Mouse (Mus musculus): ENCODE measurements around the gene Hoxa3. TPM values are rescaled to one million over a fixed set of nuclear protein-coding genes. Genes with fewer than 3 reads are reported as not detected.

The Hoxa3 gene
- polyA plus RNA-seq, 1 experiment from 2014 or later, result 2.2 TPM

DNA sequence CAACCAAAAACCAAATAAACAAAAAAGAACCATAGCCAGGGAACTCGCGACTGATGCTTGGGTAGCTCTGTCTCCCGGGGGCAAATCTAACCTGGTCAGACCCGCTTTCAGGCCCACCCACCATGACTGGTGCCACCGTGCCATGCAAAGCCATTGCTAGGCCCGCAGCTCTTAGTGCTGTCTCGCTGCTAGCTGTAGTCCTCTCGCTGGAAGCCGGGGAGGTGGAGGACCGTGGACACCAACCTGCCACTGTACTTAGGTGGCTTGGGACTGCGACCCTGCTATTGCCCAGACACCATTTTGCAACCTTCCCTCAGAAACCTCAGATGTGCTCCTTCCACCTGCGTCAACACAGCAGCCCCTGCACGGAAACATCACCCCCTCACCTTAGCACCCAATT, 1.2 kb downstream of the Hoxa3 start:
- no peak for ATAC-seq (replicated peaks; ENCODE audit: insufficient number of reproducible peaks, low FRiP score, low TSS enrichment)
- H3K9me3 ChIP-seq (replicated peaks; ENCODE audit: control insufficient read depth, low read length), result no peaks in the 10 kb centered on the region
- no peak overlapping the region for H3K9ac ChIP-seq (ENCODE audit: low read depth, low read length)
- no peak overlapping the region for H3K27ac ChIP-seq (ENCODE audit: low read depth, low read length)
- peak overlapping the region; percentile 24 for H3K4me2 ChIP-seq
- H3K4me3 ChIP-seq (ENCODE audit: low read depth, low read length), result peak overlapping the region; percentile 21
- H3K27me3 ChIP-seq (ENCODE audit: control insufficient read depth, insufficient read depth, low read length), result peaks cover 99% of the 10 kb centered on the region
- 3% methylated on average over 13 of the region's 13 CpGs for WGBS (ENCODE audit: insufficient replicate concordance)
- H3K36me3 ChIP-seq (ENCODE audit: control insufficient read depth, insufficient read depth, low read length), result no peaks in the 10 kb centered on the region
- H3K4me1 ChIP-seq (ENCODE audit: control insufficient read depth, insufficient read depth, low read length), result peaks cover 12% of the 10 kb centered on the region

DNA sequence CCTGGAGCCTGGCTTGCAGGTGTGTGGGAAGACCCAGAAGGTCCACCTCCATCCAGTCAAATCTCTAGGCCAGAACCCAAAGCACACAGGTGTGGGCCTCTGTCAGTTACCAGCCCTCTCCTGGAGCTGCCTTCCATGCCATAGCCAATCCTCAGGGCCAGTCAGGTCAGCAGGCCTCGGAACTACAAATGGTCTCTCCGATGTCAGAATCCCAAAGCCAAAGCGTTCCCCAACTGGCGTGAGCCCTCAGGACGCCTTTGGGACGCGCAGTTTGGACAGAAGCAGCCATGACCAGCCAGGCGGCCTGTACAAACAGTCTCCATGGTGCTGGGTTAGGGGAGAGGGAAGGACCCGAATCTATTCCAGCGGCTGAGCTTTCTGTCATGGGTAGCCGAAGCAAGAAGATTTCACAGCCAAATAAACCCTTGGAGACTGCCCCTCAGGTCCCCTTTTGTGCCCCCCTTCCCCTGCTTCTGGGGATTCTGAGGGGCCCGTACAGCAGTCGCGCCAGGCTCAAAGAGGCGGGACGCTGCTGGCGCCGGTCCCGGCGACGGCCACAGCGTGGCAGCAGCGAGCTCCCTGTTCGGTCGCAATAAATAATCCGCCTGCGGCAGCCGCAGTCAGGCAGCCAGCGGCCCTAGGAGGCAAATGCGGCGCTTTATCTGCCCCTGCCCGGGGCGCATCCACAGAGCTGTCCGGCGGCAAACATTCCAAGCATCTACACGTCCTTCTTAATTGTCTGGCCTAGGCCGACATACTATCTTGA, 1.8 kb downstream of the Hoxa3 start:
- H3K4me1 ChIP-seq (ENCODE audit: control insufficient read depth, insufficient read depth, low read length), result peaks cover 9% of the 10 kb centered on the region
- 2% methylated on average over 37 of the region's 37 CpGs for WGBS (ENCODE audit: insufficient replicate concordance)
- H3K27me3 ChIP-seq (ENCODE audit: control insufficient read depth, insufficient read depth, low read length), result peaks cover 99% of the 10 kb centered on the region

GRCm38 (mm10) chr6:52209685-52210046, 3.5 kb downstream of the Hoxa3 start:
- Histone ChIP-seq H3K4me2 (no peak overlapping the region), H3K4me1 (ENCODE audit: control insufficient read depth, insufficient read depth, low read length) (peaks cover 10% of the 10 kb centered on the region), H3K9ac (ENCODE audit: low read depth, low read length) (no peak overlapping the region), H3K9me3 (replicated peaks; ENCODE audit: control insufficient read depth, low read length) (no peaks in the 10 kb centered on the region), H3K4me3 (ENCODE audit: low read depth, low read length) (no peak overlapping the region), H3K27ac (ENCODE audit: low read depth, low read length) (no peak overlapping the region), H3K27me3 (ENCODE audit: control insufficient read depth, insufficient read depth, low read length) (peaks cover 99% of the 10 kb centered on the region), H3K36me3 (ENCODE audit: control insufficient read depth, insufficient read depth, low read length) (no peaks in the 10 kb centered on the region)
- 7% methylated on average over 12 of the region's 12 CpGs for WGBS (ENCODE audit: insufficient replicate concordance)
- no peak for ATAC-seq (replicated peaks; ENCODE audit: insufficient number of reproducible peaks, low FRiP score, low TSS enrichment)

More for the DNA sequence above, 1.8 kb downstream of the Hoxa3 start:
- Histone ChIP-seq H3K27ac (ENCODE audit: low read depth, low read length) (no peak overlapping the region), H3K9ac (ENCODE audit: low read depth, low read length) (no peak overlapping the region), H3K4me3 (ENCODE audit: low read depth, low read length) (peak overlapping the region; percentile 21; the same call in 1 of the 2 replicates), H3K9me3 (replicated peaks; ENCODE audit: control insufficient read depth, low read length) (no peaks in the 10 kb centered on the region), H3K4me2 (peak overlapping the region; percentile 24), H3K36me3 (ENCODE audit: control insufficient read depth, insufficient read depth, low read length) (no peaks in the 10 kb centered on the region)
- ATAC-seq (replicated peaks; ENCODE audit: insufficient number of reproducible peaks, low FRiP score, low TSS enrichment), result 0 out of 2 replicates have a peak, but pooled peaks have one; percentile 23

DNA sequence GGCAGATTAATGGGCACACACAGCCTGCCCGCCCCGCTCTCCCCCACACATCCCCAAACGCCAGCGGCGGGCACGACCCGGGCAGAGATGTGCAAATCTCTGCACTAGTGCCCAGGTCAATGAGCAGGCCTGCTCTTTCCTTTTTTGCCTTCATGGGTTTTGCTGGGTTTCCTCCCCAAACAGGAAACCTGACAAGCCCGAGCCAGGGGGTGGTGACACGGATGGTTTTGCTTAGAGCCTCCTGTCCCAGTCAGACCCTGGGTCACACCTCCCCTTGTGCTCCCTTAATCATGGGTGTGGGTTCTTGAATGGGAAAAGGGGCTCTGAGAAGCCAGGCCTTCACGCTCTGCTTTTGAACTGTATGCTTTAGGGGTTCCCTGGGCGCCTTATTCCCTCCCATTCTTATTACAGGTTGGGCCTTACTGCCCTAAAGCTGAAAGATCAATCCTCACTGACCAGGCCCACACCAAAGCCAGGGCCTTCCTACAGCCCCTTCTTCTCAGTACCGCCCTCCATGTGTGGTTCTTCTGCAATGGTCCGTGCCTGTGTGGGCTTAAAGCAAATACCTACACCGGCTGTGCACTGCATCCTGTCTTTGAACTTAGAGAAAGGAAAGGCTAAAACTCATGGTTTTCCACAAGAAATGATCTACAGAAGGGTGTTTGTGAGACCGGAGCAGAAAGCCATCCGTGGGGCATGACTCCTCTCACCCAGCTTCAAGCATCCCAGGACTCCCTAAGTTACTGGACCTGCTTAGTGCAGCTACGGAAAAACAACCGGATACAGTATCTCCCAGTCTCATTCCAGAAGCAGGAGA, 4.1 kb downstream of the Hoxa3 start:
- peaks cover 14% of the 10 kb centered on the region for H3K4me1 ChIP-seq (ENCODE audit: control insufficient read depth, insufficient read depth, low read length)

DNA sequence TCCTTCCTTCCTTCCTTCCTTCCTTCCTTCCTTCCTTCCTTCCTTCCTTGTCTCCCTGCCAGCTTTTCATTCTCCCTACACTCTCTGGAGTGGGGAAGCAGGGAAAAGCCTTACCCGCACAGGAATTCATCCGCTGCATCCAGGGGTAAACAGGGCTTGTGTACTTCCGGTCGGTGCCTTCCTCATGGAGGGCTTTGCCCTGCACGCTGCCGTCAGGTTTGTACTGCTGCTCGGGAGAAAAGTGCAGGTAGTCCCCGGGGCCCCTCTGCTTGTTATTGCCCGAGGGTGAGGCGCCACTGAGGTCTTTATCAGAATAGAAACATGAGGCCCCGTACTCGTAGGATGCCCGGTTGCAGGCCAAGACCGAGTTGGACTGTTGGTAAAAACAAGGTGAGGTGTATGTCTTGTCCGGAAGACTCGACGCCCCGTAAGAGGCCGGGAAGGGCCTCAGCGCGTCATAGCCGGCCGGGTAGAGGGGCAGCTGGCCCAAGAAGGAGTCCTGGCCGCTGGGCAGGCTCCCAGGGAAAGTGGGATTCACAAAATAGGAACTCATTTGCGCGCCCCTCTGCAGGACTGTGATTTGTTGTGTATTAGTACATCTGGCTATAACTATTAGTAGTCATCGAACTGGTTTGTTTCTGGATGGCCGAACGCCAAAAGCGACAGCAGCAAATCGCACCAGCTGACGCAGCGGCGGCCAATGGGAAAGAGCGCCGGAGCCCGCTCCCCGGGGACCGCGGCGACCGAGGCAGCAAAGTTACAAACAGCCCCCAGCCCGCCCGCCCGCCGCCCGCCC, 4.9 kb downstream of the Hoxa3 start, which contains the start of gene Hoxa6:
Gene Hoxa6, minus strand, starts transcription at position 651 of the 796 bp plus-strand sequence.
- under 1% methylated on average over 47 of the region's 47 CpGs for WGBS (ENCODE audit: insufficient replicate concordance)
- Histone ChIP-seq H3K36me3 (ENCODE audit: control insufficient read depth, insufficient read depth, low read length) (no peaks in the 10 kb centered on the region), H3K27ac (ENCODE audit: low read depth, low read length) (no peak within 1 kb of the TSS), H3K27me3 (ENCODE audit: control insufficient read depth, insufficient read depth, low read length) (peaks cover 99% of the 10 kb centered on the region), H3K4me2 (peak within 1 kb of the TSS; percentile 45), H3K4me3 (ENCODE audit: low read depth, low read length) (peak within 1 kb of the TSS; percentile 18; the same call in 1 of the 2 replicates), H3K9me3 (replicated peaks; ENCODE audit: control insufficient read depth, low read length) (no peaks in the 10 kb centered on the region), H3K4me1 (ENCODE audit: control insufficient read depth, insufficient read depth, low read length) (peaks cover 21% of the 10 kb centered on the region), H3K9ac (ENCODE audit: low read depth, low read length) (no peak within 1 kb of the TSS)
- no peak for ATAC-seq (replicated peaks; ENCODE audit: insufficient number of reproducible peaks, low FRiP score, low TSS enrichment)

More for the DNA sequence above, 4.1 kb downstream of the Hoxa3 start:
- no peak overlapping the region for H3K9ac ChIP-seq (ENCODE audit: low read depth, low read length)
- H3K36me3 ChIP-seq (ENCODE audit: control insufficient read depth, insufficient read depth, low read length), result no peaks in the 10 kb centered on the region
- H3K27me3 ChIP-seq (ENCODE audit: control insufficient read depth, insufficient read depth, low read length), result peaks cover 99% of the 10 kb centered on the region
- WGBS (ENCODE audit: insufficient replicate concordance), result 4% methylated on average over 18 of the region's 18 CpGs
- peak overlapping the region; percentile 45 for H3K4me2 ChIP-seq
- H3K9me3 ChIP-seq (replicated peaks; ENCODE audit: control insufficient read depth, low read length), result no peaks in the 10 kb centered on the region
- peak overlapping the region; percentile 18; the same call in 1 of the 2 replicates for H3K4me3 ChIP-seq (ENCODE audit: low read depth, low read length)
- no peak overlapping the region for H3K27ac ChIP-seq (ENCODE audit: low read depth, low read length)
- ATAC-seq (replicated peaks; ENCODE audit: insufficient number of reproducible peaks, low FRiP score, low TSS enrichment), result no peak

DNA sequence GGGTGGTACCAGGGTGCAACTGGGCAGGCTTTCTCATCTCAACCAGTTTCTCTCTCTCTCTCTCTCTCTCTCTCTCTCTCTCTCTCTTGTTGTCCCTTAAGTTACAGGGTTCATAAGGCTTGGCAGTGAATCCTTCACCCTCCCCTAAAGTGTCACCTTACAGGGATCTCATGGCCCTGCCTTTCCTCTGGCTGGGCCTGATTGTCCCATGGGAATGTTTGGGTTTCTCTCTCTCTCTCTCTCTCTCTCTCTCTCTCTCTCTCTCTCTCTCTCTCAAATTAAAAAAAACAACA, 5.5 kb downstream of the Hoxa3 start:
- Histone ChIP-seq H3K4me1 (ENCODE audit: control insufficient read depth, insufficient read depth, low read length) (peaks cover 16% of the 10 kb centered on the region), H3K4me3 (ENCODE audit: low read depth, low read length) (no peak overlapping the region), H3K27ac (ENCODE audit: low read depth, low read length) (no peak overlapping the region), H3K36me3 (ENCODE audit: control insufficient read depth, insufficient read depth, low read length) (no peaks in the 10 kb centered on the region), H3K9ac (ENCODE audit: low read depth, low read length) (no peak overlapping the region), H3K27me3 (ENCODE audit: control insufficient read depth, insufficient read depth, low read length) (peaks cover 99% of the 10 kb centered on the region), H3K4me2 (no peak overlapping the region), H3K9me3 (replicated peaks; ENCODE audit: control insufficient read depth, low read length) (no peaks in the 10 kb centered on the region)
- no peak for ATAC-seq (replicated peaks; ENCODE audit: insufficient number of reproducible peaks, low FRiP score, low TSS enrichment)

DNA sequence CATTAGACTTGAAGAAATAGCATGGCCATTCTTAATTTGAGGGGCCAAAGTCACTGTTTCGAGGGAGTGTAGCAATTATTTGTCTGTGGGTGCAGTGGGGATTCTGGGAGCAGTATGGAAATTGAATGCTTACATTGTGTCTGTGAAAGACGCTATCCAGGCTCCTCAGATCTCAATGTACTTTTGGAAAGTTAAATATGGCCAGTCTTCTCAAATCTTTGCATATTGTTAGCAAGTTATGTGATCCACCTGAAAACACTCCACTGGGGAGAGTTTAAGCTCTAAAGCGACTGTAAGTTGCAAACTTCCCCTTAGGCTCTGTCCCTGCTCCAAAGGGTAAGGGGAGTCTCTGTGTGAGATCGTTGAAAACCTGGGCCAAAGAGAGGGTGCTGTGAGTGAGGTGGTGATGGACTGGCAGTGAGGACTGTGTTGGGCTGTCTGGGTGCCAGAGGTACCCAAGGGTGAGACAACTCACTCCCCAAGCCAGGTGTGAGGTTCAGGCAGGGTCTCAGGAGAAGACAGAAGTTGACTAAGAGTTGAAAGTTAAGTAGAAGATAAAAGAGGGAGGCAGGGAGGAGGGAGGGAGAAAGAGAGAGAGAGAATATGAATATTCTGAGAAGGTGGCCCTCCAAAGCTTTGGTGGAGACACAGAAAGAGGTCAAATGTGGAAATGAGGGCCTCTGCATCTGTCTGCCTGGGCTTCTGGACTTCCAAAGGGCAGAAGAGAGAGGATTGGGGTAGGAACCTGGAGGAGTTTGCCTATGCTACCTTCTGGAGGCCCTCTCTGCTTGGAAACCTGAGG, 6.1 kb downstream of the Hoxa3 start:
- Histone ChIP-seq H3K4me3 (ENCODE audit: low read depth, low read length) (no peak overlapping the region), H3K9ac (ENCODE audit: low read depth, low read length) (no peak overlapping the region), H3K36me3 (ENCODE audit: control insufficient read depth, insufficient read depth, low read length) (no peaks in the 10 kb centered on the region), H3K27ac (ENCODE audit: low read depth, low read length) (no peak overlapping the region), H3K4me1 (ENCODE audit: control insufficient read depth, insufficient read depth, low read length) (peaks cover 15% of the 10 kb centered on the region), H3K27me3 (ENCODE audit: control insufficient read depth, insufficient read depth, low read length) (peaks cover 99% of the 10 kb centered on the region), H3K4me2 (no peak overlapping the region), H3K9me3 (replicated peaks; ENCODE audit: control insufficient read depth, low read length) (no peaks in the 10 kb centered on the region)
- WGBS (ENCODE audit: insufficient replicate concordance), result 6% methylated on average over 4 of the region's 4 CpGs
- ATAC-seq (replicated peaks; ENCODE audit: insufficient number of reproducible peaks, low FRiP score, low TSS enrichment), result no peak
